Mouse (Mus musculus): ENCODE data around the gene Pecr. TPM values are rescaled to one million over a fixed set of nuclear protein-coding genes. Genes with fewer than 3 reads are reported as not detected.

Pecr gene
- polyA plus RNA-seq (2014; fragmentation: Nextera tagmentation; extraction: Ambion mirVana), result 40.2 and 43.2 TPM in 2 replicates

- H3K9ac ChIP-seq (ENCODE audit: low read depth, low read length), result peak within 1 kb of the TSS; percentile 68
- H3K27ac ChIP-seq (ENCODE audit: low read depth, low read length), result 0 out of 2 replicates have a peak within 1 kb of the TSS, but pooled peaks have one; percentile 40
- peak within 1 kb of the TSS; percentile 83 for H3K4me2 ChIP-seq
- H3K27me3 ChIP-seq (replicated peaks; ENCODE audit: control insufficient read depth, insufficient read depth, low read length), result no peaks in the 10 kb centered on the region; the same call in 1 of the 2 replicates
- H3K9me3 ChIP-seq (ENCODE audit: control insufficient read depth, low read length), result no peaks in the 10 kb centered on the region
- H3K4me1 ChIP-seq (replicated peaks; ENCODE audit: control insufficient read depth, insufficient read depth, low read length), result peaks cover 3% of the 10 kb centered on the region; the same call in 1 of the 2 replicates
- peak within 1 kb of the TSS; percentile 60 for H3K4me3 ChIP-seq (ENCODE audit: low read depth, low read length)
- WGBS, result under 1% methylated on average over 30 of the region's 30 CpGs
- ATAC-seq (replicated peaks; ENCODE audit: low FRiP score) (peak; percentile 99), DNase-seq (ENCODE audit: low spot score) (peak; percentile 94)
- no peaks in the 10 kb centered on the region for H3K36me3 ChIP-seq (ENCODE audit: control insufficient read depth, insufficient read depth, low read length)
Observed at GRCm38 (mm10) chr1:72283992-72284485, at the start of gene Pecr, which contains the start of gene Tmem169. Pecr (minus strand) TSS chr1:72284314. Tmem169 (plus strand) TSS chr1:72284369.

GRCm38 (mm10) chr1:72326162-72326821 lies 42.2 kb upstream of the Pecr start:
- H3K27ac ChIP-seq (ENCODE audit: low read depth, low read length), result no peak overlapping the region
- no peak overlapping the region for H3K4me3 ChIP-seq (ENCODE audit: low read depth, low read length)
- H3K27me3 ChIP-seq (replicated peaks; ENCODE audit: control insufficient read depth, insufficient read depth, low read length), result no peaks in the 10 kb centered on the region
- no peaks in the 10 kb centered on the region for H3K4me1 ChIP-seq (replicated peaks; ENCODE audit: control insufficient read depth, insufficient read depth, low read length)
- ATAC-seq (replicated peaks; ENCODE audit: low FRiP score), result no peak
- WGBS, result 81% methylated on average over 11 of the region's 11 CpGs
- no peaks in the 10 kb centered on the region for H3K9me3 ChIP-seq (ENCODE audit: control insufficient read depth, low read length)
- H3K4me2 ChIP-seq, result no peak overlapping the region
- peaks cover 2% of the 10 kb centered on the region; the same call in 1 of the 2 replicates for H3K36me3 ChIP-seq (ENCODE audit: control insufficient read depth, insufficient read depth, low read length)
- no peak for DNase-seq (ENCODE audit: low spot score)
- no peak overlapping the region for H3K9ac ChIP-seq (ENCODE audit: low read depth, low read length)

DNA sequence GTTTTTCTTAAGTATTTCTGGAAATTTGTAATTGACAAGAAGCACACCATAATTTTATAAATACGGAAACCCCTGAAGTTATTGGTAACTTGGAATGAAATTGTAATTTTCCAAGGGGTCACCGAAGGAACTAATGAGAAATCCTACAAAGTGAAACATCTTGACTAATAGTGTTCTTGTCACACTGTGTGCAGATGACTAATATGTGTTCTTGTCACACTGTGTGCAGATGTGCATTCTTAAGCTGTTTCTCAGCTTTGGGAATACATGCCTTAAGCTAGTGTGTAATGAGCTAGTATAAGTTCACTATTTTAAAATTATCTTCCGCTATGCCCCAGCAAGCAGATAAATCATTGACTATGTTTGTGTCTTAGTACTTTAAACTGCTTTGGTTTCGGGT lies 39.1 kb upstream of the Pecr start:
- WGBS, result 94% methylated on average over 4 of the region's 4 CpGs
- H3K4me1 ChIP-seq (replicated peaks; ENCODE audit: control insufficient read depth, insufficient read depth, low read length), result no peaks in the 10 kb centered on the region
- no peak overlapping the region for H3K4me3 ChIP-seq (ENCODE audit: low read depth, low read length)
- H3K27ac ChIP-seq (ENCODE audit: low read depth, low read length), result no peak overlapping the region
- H3K9ac ChIP-seq (ENCODE audit: low read depth, low read length), result no peak overlapping the region
- DNase-seq (ENCODE audit: low spot score), result no peak
- ATAC-seq (replicated peaks; ENCODE audit: low FRiP score), result no peak
- H3K36me3 ChIP-seq (ENCODE audit: control insufficient read depth, insufficient read depth, low read length), result peaks cover 10% of the 10 kb centered on the region; the same call in 1 of the 2 replicates
- H3K27me3 ChIP-seq (replicated peaks; ENCODE audit: control insufficient read depth, insufficient read depth, low read length), result no peaks in the 10 kb centered on the region
- no peak overlapping the region for H3K4me2 ChIP-seq
- H3K9me3 ChIP-seq (ENCODE audit: control insufficient read depth, low read length), result no peaks in the 10 kb centered on the region

GRCm38 (mm10) chr1:72320759-72321158 lies 36.6 kb upstream of the Pecr start:
- Histone ChIP-seq H3K9ac (ENCODE audit: low read depth, low read length) (no peak overlapping the region), H3K4me1 (replicated peaks; ENCODE audit: control insufficient read depth, insufficient read depth, low read length) (no peaks in the 10 kb centered on the region), H3K4me3 (ENCODE audit: low read depth, low read length) (no peak overlapping the region), H3K9me3 (ENCODE audit: control insufficient read depth, low read length) (no peaks in the 10 kb centered on the region), H3K36me3 (ENCODE audit: control insufficient read depth, insufficient read depth, low read length) (peaks cover 10% of the 10 kb centered on the region; the same call in 1 of the 2 replicates), H3K4me2 (no peak overlapping the region), H3K27me3 (replicated peaks; ENCODE audit: control insufficient read depth, insufficient read depth, low read length) (no peaks in the 10 kb centered on the region), H3K27ac (ENCODE audit: low read depth, low read length) (no peak overlapping the region)
- WGBS, result 86% methylated on average over 5 of the region's 5 CpGs
- DNase-seq (ENCODE audit: low spot score), result no peak
- no peak for ATAC-seq (replicated peaks; ENCODE audit: low FRiP score)

DNA sequence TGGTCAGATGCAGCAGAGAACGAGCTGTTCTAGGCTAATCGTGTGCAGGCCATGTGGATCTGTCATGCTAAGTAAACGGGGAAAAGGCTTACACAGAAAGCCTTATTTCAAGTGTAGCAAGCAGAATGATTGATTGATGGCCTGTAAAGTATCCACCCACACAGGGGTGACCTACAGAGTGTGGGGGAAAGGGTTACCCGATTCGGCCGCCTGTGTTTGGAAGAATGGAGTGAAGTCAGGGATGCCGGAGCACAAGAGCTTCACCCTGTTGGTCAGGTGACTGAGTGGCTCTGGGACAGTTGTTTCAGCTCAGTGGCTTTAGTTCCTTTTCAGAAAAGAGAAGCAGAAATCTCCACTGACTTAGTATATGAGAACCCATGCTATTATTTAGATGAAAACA lies 32.8 kb upstream of the Pecr start:
- H3K4me1 ChIP-seq (replicated peaks; ENCODE audit: control insufficient read depth, insufficient read depth, low read length), result no peaks in the 10 kb centered on the region
- ATAC-seq (replicated peaks; ENCODE audit: low FRiP score), result no peak
- H3K4me3 ChIP-seq (ENCODE audit: low read depth, low read length), result no peak overlapping the region
- H3K36me3 ChIP-seq (ENCODE audit: control insufficient read depth, insufficient read depth, low read length), result peaks cover 16% of the 10 kb centered on the region; the same call in 1 of the 2 replicates
- H3K9ac ChIP-seq (ENCODE audit: low read depth, low read length), result no peak overlapping the region
- no peak overlapping the region for H3K27ac ChIP-seq (ENCODE audit: low read depth, low read length)
- no peaks in the 10 kb centered on the region for H3K9me3 ChIP-seq (ENCODE audit: control insufficient read depth, low read length)
- 85% methylated on average over 7 of the region's 7 CpGs for WGBS
- H3K27me3 ChIP-seq (replicated peaks; ENCODE audit: control insufficient read depth, insufficient read depth, low read length), result no peaks in the 10 kb centered on the region
- H3K4me2 ChIP-seq, result no peak overlapping the region
- no peak for DNase-seq (ENCODE audit: low spot score)

- WGBS, result 83% methylated on average over 8 of the region's 8 CpGs
- Histone ChIP-seq H3K27ac (ENCODE audit: low read depth, low read length) (no peak overlapping the region), H3K27me3 (replicated peaks; ENCODE audit: control insufficient read depth, insufficient read depth, low read length) (no peaks in the 10 kb centered on the region), H3K4me3 (ENCODE audit: low read depth, low read length) (no peak overlapping the region), H3K4me2 (no peak overlapping the region), H3K4me1 (replicated peaks; ENCODE audit: control insufficient read depth, insufficient read depth, low read length) (no peaks in the 10 kb centered on the region), H3K9ac (ENCODE audit: low read depth, low read length) (no peak overlapping the region), H3K36me3 (ENCODE audit: control insufficient read depth, insufficient read depth, low read length) (peaks cover 16% of the 10 kb centered on the region; the same call in 1 of the 2 replicates), H3K9me3 (ENCODE audit: control insufficient read depth, low read length) (no peaks in the 10 kb centered on the region)
- DNase-seq (ENCODE audit: low spot score), result no peak
- ATAC-seq (replicated peaks; ENCODE audit: low FRiP score), result no peak
Observed at GRCm38 (mm10) chr1:72316409-72316808, 32.3 kb upstream of the Pecr start.

- ATAC-seq (replicated peaks; ENCODE audit: low FRiP score) (no peak), DNase-seq (ENCODE audit: low spot score) (no peak)
- no peak overlapping the region for H3K9ac ChIP-seq (ENCODE audit: low read depth, low read length)
- H3K4me1 ChIP-seq (replicated peaks; ENCODE audit: control insufficient read depth, insufficient read depth, low read length), result no peaks in the 10 kb centered on the region
- no peaks in the 10 kb centered on the region for H3K9me3 ChIP-seq (ENCODE audit: control insufficient read depth, low read length)
- no peaks in the 10 kb centered on the region for H3K27me3 ChIP-seq (replicated peaks; ENCODE audit: control insufficient read depth, insufficient read depth, low read length)
- 87% methylated on average over 4 of the region's 4 CpGs for WGBS
- no peak overlapping the region for H3K4me3 ChIP-seq (ENCODE audit: low read depth, low read length)
- no peak overlapping the region for H3K4me2 ChIP-seq
- H3K36me3 ChIP-seq (ENCODE audit: control insufficient read depth, insufficient read depth, low read length), result peaks cover 13% of the 10 kb centered on the region; the same call in 1 of the 2 replicates
- H3K27ac ChIP-seq (ENCODE audit: low read depth, low read length), result no peak overlapping the region
Observed at GRCm38 (mm10) chr1:72315447-72315846, 31.3 kb upstream of the Pecr start.

DNA sequence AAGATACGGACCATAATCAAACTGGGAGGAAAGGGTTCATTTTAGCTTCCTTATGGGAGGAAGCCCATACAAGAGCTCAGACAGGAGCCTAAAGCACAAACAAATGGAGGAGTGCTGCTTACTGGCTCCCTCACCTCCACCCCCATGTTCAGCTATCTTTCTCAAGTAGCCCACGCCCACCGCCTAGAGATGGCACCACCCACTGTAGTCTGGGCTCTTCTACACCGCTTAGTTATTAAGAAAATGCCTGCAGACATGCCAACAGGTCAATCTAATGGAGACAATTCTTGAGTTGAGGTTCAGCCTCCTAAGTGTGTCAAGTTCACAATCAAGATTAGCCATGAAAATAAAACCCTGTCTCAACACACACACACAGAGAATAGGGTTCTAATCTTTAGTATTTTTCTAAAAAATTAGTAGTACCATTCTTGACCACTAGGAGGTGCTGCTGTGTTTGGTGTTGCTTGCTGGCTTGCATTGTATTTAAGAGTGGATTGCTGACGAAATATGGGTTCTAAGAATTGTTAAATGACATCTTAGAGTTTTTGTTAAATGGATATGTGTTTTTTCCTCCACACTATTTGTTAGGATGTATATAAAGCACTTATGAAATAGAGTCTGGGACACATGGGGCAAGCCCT lies 29.4 kb upstream of the Pecr start:
- Histone ChIP-seq H3K27me3 (replicated peaks; ENCODE audit: control insufficient read depth, insufficient read depth, low read length) (no peaks in the 10 kb centered on the region), H3K9ac (ENCODE audit: low read depth, low read length) (no peak overlapping the region), H3K4me3 (ENCODE audit: low read depth, low read length) (no peak overlapping the region), H3K4me2 (no peak overlapping the region), H3K36me3 (ENCODE audit: control insufficient read depth, insufficient read depth, low read length) (peaks cover 8% of the 10 kb centered on the region; the same call in 1 of the 2 replicates), H3K9me3 (ENCODE audit: control insufficient read depth, low read length) (no peaks in the 10 kb centered on the region), H3K27ac (ENCODE audit: low read depth, low read length) (no peak overlapping the region), H3K4me1 (replicated peaks; ENCODE audit: control insufficient read depth, insufficient read depth, low read length) (no peaks in the 10 kb centered on the region; the same call in 1 of the 2 replicates)
- ATAC-seq (replicated peaks; ENCODE audit: low FRiP score) (peak; percentile 41; the same call in 1 of the 2 replicates), DNase-seq (ENCODE audit: low spot score) (no peak)
- WGBS, result 73% methylated on average over 5 of the region's 5 CpGs
